Mouse (Mus musculus) spleen, postnatal 10 days (tissue): ENCODE measurements around the gene Fosb.

Source experiments
- DNase-seq, 2 experiments: peaks; one replicate each; pipeline ENCODE4 v3.0.0; 2021 to 2022; ENCODE audit warnings: low spot score in 2 of 2

Gene Fosb

GRCm38 (mm10) chr7:19281680-19282304, 28.1 kb downstream of the Fosb start:
- peak in 1 of 2 experiments; percentile 68 for DNase-seq

GRCm38 (mm10) chr7:19279581-19280114, 30.2 kb downstream of the Fosb start, which contains the start of gene Ppm1n:
Gene Ppm1n, minus strand, starts transcription at chr7:19280064.
- no peak for DNase-seq

GRCm38 (mm10) chr7:19279052-19279451, 30.8 kb downstream of the Fosb start:
- DNase-seq = no peak

- DNase-seq = no peak
Measured at GRCm38 (mm10) chr7:19276253-19276652, 33.6 kb downstream of the Fosb start.

GRCm38 (mm10) chr7:19272173-19272764, 37.6 kb downstream of the Fosb start:
- DNase-seq = peak; percentile 75 to 88

- DNase-seq = peak; percentile 78 to 88
Measured at GRCm38 (mm10) chr7:19271238-19272172, 38.3 kb downstream of the Fosb start, which contains the start of gene Vasp. Gene Vasp, minus strand, starts transcription at chr7:19271817.

- DNase-seq = peak in 1 of 2 experiments; percentile 50
Measured at GRCm38 (mm10) chr7:19270509-19271237, 39.2 kb downstream of the Fosb start.

- DNase-seq = peak in 1 of 2 experiments; percentile 56
Measured at GRCm38 (mm10) chr7:19269721-19270441, 40.0 kb downstream of the Fosb start.

- no peak for DNase-seq
Measured at GRCm38 (mm10) chr7:19268993-19269681, 40.7 kb downstream of the Fosb start.

GRCm38 (mm10) chr7:19267051-19267450, 42.8 kb downstream of the Fosb start:
- DNase-seq = no peak

- peak; percentile 43 to 63 for DNase-seq
Measured at GRCm38 (mm10) chr7:19265928-19266822, 43.7 kb downstream of the Fosb start.

GRCm38 (mm10) chr7:19265147-19265546, 44.7 kb downstream of the Fosb start:
- peak; percentile 31 to 46 for DNase-seq

- DNase-seq = no peak
Measured at GRCm38 (mm10) chr7:19258336-19258735, 51.5 kb downstream of the Fosb start.

GRCm38 (mm10) chr7:19257390-19258022, 52.3 kb downstream of the Fosb start:
- DNase-seq = peak; percentile 73 to 84

GRCm38 (mm10) chr7:19256567-19256966, 53.3 kb downstream of the Fosb start:
- no peak for DNase-seq

GRCm38 (mm10) chr7:19255395-19255794, 54.5 kb downstream of the Fosb start:
- no peak for DNase-seq

GRCm38 (mm10) chr7:19253437-19253836, 56.4 kb downstream of the Fosb start:
- DNase-seq = no peak
